Mouse (Mus musculus) gastrocnemius, adult 2 months (tissue): ENCODE measurements around the gene Ankrd54. TPM values are rescaled to one million over a fixed set of nuclear protein-coding genes. Genes with fewer than 3 reads are reported as not detected.

Source experiments
- DNase-seq: peaks from one replicate; pipeline ENCODE4 v3.0.0; 2022
- H3K27ac ChIP-seq: fragments of 200-600 bp; 2 replicates; pipeline ENCODE4 v1.8.1; 2022; ENCODE audit warnings: mild to moderate bottlenecking
- H3K4me3 ChIP-seq: fragments of 200-600 bp; 2 replicates; pipeline ENCODE4 v1.8.1; 2022; ENCODE audit warnings: mild to moderate bottlenecking, moderate library complexity
- CTCF ChIP-seq: fragments of 200-600 bp; IDR thresholded peaks from 2 replicates; pipeline ENCODE4 v1.8.1; 2022; ENCODE audit warnings: antibody characterized with exemption, mild to moderate bottlenecking, moderate library complexity
- intact Hi-C: fragments of 180-260 bp; cut with DNase I; formaldehyde crosslinking; loops from one replicate; pipeline ENCODE4 v1.15.1; 2025
- total RNA-seq, 2 experiments: library from RNA; stranded (reverse); gene quantifications; 2 replicates each; pipeline ENCODE4 v1.2.3; 2021

Ankrd54 gene
- total RNA-seq, 2 experiments from 2014 or later = 4.5 to 5.1 TPM

DNA sequence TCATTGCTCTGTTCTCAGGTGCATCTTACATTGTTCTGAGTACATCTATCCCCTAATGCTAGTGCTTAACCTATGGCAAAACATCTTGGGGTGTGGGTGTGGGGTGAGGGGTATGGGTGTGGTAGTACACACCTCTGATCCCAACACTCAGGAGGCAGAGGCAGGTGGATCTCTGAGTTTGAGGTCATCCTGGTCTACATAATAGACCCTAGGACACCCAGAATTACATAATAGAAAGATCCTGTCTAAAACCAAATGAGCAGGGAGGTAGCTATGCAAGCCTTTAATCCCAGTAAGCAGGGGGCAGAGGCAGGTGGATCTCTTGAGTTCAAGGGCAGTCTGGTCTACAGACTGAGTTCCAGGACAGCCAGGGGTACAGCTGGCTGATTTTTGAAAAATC, 11.1 kb upstream of the Ankrd54 start:
- TF ChIP-seq CTCF = no peak
- intact Hi-C loops = loop anchor here (5.0 kb wide), 1 partner anchor 161 kb away; the partner anchor contains the start of gene Pdxp
- no peak overlapping the region for H3K27ac ChIP-seq
- H3K4me3 ChIP-seq = no peak overlapping the region
- no peak for DNase-seq

DNA sequence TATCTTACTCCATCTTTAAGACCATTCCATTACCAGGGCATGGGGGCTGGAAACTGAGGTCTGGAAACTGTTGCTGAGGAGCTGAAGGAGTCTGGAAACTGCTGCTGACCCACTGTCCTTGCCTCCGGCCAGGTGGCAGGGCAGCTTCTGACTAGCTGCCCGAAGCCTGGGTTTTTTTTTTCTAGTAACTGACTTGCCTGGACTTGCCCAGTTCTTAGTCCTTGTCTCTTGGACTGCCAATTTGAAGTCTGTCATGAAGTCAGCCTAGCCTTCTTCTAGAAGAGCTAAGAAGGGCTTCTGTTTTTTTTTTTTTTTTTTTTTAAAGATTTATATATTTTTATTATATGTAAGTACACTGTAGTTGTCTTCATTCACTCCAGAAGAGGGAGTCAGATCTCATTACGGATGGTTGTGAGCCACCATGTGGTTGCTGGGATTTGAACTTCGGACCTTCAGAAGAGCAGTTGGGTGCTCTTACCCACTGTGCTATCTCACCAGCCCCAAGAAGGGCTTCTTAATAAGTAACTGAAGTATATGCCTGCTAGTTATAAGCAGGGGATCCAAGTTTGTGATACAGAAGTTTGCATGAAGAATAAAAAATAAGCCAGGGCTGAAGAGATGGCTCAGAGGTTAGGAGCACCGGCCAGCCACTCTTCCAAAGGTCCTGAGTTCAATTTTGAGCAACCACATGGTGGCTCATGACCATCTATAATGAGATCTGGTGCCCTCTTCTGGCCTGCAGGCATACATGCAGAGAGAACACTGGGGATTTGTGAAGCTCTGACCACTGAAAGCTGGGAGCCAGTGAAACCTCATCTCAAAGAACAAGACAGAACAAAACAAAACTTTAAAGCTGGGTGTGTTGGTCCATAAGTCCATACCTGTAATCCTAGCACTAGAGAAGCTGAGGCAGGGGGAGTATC, 8.7 kb upstream of the Ankrd54 start:
- Histone ChIP-seq H3K4me3 (no peak overlapping the region), H3K27ac (no peak overlapping the region)
- intact Hi-C loops = loop anchor here (2.0 to 5.0 kb wide), 2 partner anchors 33 to 159 kb away; partner anchors contain the start of gene Pdxp
- no peak for DNase-seq
- peak; percentile 83 for TF ChIP-seq CTCF

DNA sequence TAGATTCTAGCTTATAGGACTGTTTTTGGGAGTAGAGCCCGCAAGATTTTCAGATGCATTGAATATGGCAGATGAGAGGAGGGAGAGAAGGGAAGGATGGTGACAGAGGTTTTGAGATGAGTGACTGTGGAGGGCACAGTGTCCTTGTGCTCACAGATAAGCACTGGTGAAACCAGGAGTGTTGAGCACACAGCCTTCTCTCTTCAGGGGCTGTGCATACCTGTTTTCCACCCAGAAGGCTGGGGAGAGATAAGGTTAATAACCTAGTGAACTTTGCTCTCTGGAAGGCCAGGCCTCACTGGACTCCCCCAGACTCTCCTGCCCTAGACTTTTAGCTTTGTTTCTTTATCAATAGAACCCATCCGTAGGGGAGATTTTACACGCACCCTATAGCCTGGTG, 5.7 kb upstream of the Ankrd54 start:
- intact Hi-C loops = no loop called here
- Histone ChIP-seq H3K4me3 (no peak overlapping the region), H3K27ac (no peak overlapping the region)
- no peak for DNase-seq
- TF ChIP-seq CTCF = no peak

DNA sequence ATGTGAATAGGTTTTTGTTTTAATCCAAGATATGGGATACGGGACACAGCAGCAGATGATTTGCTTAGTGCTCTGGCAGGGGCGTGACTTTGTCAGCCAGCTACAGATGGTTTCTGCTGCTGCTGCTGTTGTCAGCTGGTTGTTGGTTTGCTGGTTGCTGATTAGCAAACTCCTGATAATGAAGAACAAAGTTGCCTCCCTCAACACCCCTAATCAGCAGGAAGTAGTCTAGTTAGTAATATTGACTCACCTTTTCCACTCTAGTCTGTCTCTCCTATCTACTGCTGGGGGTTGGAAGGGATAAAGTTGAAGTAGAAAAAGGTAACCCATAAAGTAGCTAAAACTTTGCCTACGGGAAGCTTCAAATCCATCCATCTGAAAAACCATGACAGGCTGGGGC, 4.9 kb upstream of the Ankrd54 start:
- intact Hi-C loops = no loop called here
- H3K27ac ChIP-seq = peak overlapping the region; percentile 12; the same call in 1 of the 2 replicates
- no peak for TF ChIP-seq CTCF
- no peak overlapping the region for H3K4me3 ChIP-seq
- no peak for DNase-seq

DNA sequence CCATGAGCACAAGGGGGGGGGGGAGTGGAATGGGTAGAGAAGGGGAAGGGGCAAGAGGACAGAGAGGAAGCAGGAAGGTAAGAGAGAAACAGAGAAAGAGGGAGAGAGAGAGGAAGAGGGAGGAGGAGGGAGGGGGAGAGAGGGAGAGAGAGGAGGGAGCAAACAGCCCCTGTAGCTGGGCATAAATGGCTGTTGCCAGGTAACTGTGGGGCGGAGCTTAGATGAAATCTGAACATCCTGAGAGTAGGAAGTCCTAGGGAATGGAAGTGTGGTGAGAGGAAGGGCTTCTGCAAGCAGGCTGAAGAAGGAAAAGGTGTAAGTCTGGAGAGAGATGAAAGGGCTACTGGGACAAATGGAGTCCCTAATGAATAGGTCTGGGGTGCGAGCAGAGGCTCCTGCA, 3.6 kb upstream of the Ankrd54 start:
- no peak for TF ChIP-seq CTCF
- no peak for DNase-seq
- Histone ChIP-seq H3K4me3 (no peak overlapping the region), H3K27ac (no peak overlapping the region)
- intact Hi-C loops = no loop called here

DNA sequence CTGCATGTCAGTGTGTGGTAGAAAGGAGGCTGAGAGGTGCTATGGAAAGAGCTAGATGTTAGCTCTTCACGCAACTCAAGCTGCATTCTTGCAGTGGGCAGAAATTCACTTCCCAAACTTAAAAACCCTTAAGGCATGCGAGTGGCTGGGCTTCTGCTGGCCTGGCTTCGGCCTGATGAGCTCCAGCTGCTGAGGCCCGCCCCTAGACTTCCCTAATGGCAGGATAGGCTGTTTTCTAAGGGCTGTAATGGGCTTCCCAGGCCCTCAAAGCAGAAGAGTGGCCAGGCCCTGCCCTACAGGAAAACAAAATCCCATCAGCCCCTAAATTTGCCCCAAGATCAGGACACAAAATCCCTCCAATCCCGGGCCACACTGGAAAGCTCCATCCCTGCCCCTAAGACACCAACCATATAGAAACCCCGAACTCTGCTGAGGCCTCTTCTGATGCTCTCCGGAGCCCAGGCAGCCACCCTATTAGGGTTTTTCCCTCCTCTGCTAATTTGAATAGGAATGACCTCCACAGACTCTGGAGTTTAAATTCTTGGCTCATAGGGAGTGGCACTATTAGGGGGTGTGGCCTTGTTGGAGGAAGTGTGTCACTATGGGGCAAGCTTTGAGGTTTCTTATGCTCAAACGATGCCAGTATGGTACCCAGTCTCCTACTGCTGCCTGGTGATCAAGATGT, 2.5 kb upstream of the Ankrd54 start:
- DNase-seq = peak; percentile 48
- intact Hi-C loops = no loop called here
- no peak for TF ChIP-seq CTCF
- peak overlapping the region; percentile 62 for H3K27ac ChIP-seq
- H3K4me3 ChIP-seq = no peak overlapping the region

DNA sequence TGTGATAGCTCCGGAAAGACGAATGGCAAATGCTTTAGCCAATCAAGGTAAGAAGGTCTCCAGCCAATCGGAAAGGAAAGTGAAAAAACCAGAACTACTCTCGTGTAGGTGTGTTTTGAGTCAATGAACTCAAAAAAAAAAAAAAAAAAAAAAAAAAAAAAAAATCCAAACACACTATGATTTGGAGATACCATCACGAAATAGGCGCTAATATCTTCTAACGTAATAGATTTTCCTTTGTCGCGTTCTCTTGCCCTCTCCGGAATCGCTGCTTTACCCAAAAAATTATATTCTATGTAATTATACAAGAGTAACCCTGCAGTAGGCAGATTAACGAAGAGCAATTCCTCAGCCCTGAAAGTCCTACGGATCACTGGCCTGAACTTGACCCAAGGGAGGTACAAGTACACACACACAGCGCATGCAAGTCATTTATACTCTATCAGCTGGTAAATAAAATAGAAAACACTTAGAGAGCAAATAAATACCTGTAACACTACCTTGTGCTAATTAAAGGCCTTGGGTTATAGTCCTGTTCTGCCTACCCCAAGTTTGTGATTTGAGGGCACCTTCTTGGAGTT, 557 bp upstream of the Ankrd54 start:
- peak overlapping the region; percentile 98 for H3K4me3 ChIP-seq
- no peak for TF ChIP-seq CTCF
- intact Hi-C loops = no loop called here
- no peak for DNase-seq
- H3K27ac ChIP-seq = peak overlapping the region; percentile 77

DNA sequence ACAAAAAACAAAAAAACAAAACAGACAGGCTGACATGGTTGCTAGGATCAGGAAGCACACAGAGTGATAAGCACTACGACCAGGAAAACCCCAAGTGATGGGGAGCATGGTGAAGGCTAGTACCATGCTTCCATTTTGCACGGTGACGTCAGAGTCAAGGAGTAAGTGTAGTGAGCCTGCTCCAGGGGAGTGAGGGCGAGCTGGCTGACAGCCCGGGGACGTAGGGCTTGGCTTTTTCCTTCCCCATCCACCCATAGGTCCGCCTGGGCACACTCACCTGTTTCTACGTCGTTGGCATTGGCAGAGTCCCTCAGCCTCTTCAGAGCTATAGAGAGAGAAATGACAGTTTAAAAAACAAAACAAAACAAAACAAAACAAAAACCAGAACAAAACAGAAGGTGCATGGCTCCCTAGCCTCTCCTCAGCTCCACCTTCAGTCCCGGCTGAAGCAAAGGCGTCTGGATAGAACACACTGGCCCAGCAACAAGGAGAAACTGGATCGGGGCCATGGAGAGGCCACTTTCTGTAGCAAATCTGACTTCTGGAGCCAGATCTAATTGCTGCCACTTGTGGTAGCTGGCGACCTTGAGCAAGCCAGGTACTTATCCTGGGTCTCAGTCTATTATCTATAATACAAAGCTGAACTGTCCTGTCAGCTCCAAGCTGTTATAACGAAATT, 1.7 kb downstream of the Ankrd54 start:
- no peak for DNase-seq
- Histone ChIP-seq H3K4me3 (no peak overlapping the region), H3K27ac (no peak overlapping the region)
- intact Hi-C loops = no loop called here
- TF ChIP-seq CTCF = no peak

DNA sequence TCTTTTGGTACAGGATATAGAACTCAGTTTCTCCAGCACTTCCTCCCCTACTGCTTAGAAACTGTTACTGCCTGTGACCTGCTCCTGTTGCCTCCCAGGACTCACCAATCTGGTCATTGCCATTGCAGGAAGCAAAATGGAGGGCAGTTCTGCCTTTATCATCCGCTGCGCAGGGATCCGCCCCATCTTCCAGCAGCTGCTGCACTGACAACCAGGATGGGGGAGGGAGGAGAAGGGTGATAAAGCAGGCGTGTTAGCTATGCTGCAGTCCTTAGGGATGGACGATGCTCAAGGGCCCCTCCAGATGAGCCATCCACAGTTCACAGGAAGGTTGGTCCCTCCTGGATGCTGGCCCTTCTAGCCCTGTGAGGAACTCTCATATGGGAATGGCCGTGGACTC, 4.8 kb downstream of the Ankrd54 start:
- no peak for DNase-seq
- no peak for TF ChIP-seq CTCF
- Histone ChIP-seq H3K27ac (no peak overlapping the region), H3K4me3 (no peak overlapping the region)
- intact Hi-C loops = no loop called here

DNA sequence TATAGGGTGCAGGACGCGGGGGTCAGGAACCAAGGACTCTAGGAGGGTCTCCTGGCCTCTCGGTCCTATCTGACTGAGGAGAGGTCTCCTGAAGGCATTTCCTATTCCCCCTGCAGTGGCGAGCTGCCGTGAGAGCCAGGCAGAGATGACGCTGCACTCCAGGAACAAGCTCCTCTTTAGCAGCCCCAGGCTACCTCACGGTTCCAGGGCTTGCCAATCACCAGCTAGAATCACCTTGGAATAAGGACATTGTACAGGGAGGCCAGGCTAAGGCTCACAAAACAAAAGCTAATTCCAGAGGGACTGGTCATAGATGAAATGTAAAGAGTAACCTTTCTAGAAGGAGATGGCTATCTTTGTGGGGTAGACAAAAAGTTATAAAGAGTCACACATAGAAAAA, 6.1 kb downstream of the Ankrd54 start:
- H3K4me3 ChIP-seq = no peak overlapping the region
- no peak overlapping the region for H3K27ac ChIP-seq
- DNase-seq = no peak
- intact Hi-C loops = no loop called here
- no peak for TF ChIP-seq CTCF

DNA sequence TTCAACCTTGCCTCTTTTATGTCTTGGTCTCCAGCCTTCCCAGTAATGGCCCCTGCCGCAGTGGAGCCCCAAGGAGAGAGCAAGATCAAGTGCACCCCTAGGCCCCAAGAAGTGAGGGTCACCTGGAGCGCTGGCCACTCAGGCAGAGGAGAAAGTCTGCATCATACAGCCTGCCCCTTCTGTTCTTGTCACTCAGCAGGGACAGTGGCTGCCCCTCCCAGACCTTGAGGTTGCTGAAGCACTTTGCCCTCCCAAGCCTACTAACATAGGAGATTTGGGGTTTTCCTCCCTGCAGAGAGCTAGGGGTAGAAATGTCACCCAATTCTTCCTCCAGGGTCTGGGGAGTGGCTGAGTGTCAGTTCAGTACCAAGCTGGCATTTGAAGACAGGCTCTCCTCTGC, 10.3 kb downstream of the Ankrd54 start:
- H3K27ac ChIP-seq = peak overlapping the region; percentile 63
- no peak overlapping the region for H3K4me3 ChIP-seq
- intact Hi-C loops = no loop called here
- no peak for TF ChIP-seq CTCF
- DNase-seq = no peak

DNA sequence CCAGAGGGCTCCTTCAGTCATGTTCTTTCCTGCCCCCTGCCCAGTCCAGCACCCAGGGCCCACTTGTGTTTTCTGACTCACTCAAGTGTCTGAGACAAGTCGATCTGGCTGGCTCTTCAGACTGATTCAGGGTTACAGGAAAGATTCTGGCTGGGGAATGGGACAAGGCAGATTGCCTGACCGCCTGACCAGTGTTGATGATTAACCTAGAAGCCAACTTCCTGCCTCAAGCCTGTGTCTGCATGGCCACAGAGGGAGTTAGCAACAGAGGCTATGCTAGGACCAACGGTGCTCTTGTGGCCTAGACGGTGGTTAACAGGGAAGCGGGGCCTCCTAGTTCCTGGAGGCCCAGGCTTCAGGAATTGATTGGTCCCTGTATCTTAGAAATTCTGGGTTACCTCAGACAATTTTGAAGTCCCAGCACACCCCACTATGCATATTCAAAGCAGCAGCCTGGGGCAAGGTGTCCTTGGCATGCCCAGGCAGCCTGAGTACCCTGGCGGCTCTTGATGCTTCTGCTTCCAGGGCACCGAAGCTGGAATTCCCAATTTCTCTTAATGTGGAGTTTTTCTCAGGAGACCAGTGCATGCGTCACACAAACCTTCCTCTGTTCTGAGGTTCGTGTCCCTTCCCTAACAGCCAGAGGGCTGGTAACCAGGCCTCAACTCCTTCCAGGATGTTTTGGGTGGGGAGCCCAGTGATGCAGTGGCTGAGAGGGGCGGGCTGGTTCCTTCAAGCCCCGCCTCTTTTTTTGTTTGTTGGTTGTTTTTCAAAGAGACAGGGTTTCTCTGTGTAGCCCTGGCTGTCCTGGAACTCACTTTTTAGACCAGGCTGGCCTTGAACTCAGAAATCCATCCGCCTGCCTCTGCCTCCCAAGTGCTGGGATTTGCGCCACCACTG, 11.0 kb downstream of the Ankrd54 start:
- Histone ChIP-seq H3K27ac (peak overlapping the region; percentile 63), H3K4me3 (no peak overlapping the region)
- peak; percentile 44 for DNase-seq
- intact Hi-C loops = no loop called here
- TF ChIP-seq CTCF = no peak
